Mouse (Mus musculus) ovary, adult 2 months (tissue): ENCODE measurements around the gene Fbxo7. TPM values are rescaled to one million over a fixed set of nuclear protein-coding genes. Genes with fewer than 3 reads are reported as not detected.

Experiments used
- polyA plus RNA-seq: library from polyadenylated mRNA; depleted of rRNA; stranded (reverse); fragments of >200 nt; gene quantifications from 2 replicates; pipeline ENCODE4 v1.2.3, GENCODE M21; 2012; rRNA removed

Gene Fbxo7
- 22.0 and 32.4 TPM in 2 replicates for polyA plus RNA-seq

GRCm38 (mm10) chr10:86021749-86022473 lies at the start of gene Fbxo7:
Gene Fbxo7 (plus strand): TSS chr10:86021972.

GRCm38 (mm10) chr10:86011781-86012180 lies 10.0 kb upstream of the Fbxo7 start, which contains the start of gene Bpifc:
Gene Bpifc (minus strand): TSS chr10:86011895.

Other genes with a start within 250 kb of the Fbxo7 start
- 10.0 and 13.7 TPM in 2 replicates for gene Pwp1, start 192.5 kb upstream of the Fbxo7 start, polyA plus RNA-seq
- gene Prdm4, start 104.8 kb upstream of the Fbxo7 start, polyA plus RNA-seq = 37.5 and 40.9 TPM in 2 replicates
- gene Ascl4, start 94.3 kb upstream of the Fbxo7 start, polyA plus RNA-seq = 0.17 and 0.18 TPM in 2 replicates
- gene Rtcb, start 64.1 kb upstream of the Fbxo7 start, polyA plus RNA-seq = 39.2 and 60.4 TPM in 2 replicates
- 0.64 and 0.78 TPM in 2 replicates for gene Bpifc, start 10.1 kb upstream of the Fbxo7 start, polyA plus RNA-seq